Mouse (Mus musculus): ENCODE measurements around the gene Reep1. TPM values are rescaled to one million over a fixed set of nuclear protein-coding genes. Genes with fewer than 3 reads are reported as not detected.
A peak's percentile ranks its signal among the peaks of the same experiment; 100 is the strongest.

The Reep1 gene
- polyA plus RNA-seq, 1 experiment from 2014 or later = 13.4 TPM

GRCm38 (mm10) chr6:71728306-71728705 lies 20.9 kb downstream of the Reep1 start:
- Histone ChIP-seq H3K4me2 (replicated peaks; ENCODE audit: low read depth, low read length) (no peak overlapping the region), H3K4me3 (ENCODE audit: low read depth, low read length) (no peak overlapping the region), H3K36me3 (ENCODE audit: insufficient read depth, low read length) (no peaks in the 10 kb centered on the region), H3K27ac (ENCODE audit: low read length) (no peak overlapping the region), H3K9ac (replicated peaks; ENCODE audit: low read depth) (no peak overlapping the region), H3K9me3 (ENCODE audit: low read length) (no peaks in the 10 kb centered on the region), H3K4me1 (ENCODE audit: insufficient read depth, low read depth, low read length) (no peaks in the 10 kb centered on the region), H3K27me3 (replicated peaks; ENCODE audit: insufficient read depth, low read length) (no peaks in the 10 kb centered on the region)
- DNase-seq (ENCODE audit: low spot score) (peak; percentile 78), ATAC-seq (peak; percentile 78)
- 52% methylated on average over 3 of the region's 3 CpGs for WGBS
- TF ChIP-seq EP300 (IDR thresholded peaks at IDR 0.05) (no peak), CTCF (IDR thresholded peaks at IDR 0.05) (no peak)

DNA sequence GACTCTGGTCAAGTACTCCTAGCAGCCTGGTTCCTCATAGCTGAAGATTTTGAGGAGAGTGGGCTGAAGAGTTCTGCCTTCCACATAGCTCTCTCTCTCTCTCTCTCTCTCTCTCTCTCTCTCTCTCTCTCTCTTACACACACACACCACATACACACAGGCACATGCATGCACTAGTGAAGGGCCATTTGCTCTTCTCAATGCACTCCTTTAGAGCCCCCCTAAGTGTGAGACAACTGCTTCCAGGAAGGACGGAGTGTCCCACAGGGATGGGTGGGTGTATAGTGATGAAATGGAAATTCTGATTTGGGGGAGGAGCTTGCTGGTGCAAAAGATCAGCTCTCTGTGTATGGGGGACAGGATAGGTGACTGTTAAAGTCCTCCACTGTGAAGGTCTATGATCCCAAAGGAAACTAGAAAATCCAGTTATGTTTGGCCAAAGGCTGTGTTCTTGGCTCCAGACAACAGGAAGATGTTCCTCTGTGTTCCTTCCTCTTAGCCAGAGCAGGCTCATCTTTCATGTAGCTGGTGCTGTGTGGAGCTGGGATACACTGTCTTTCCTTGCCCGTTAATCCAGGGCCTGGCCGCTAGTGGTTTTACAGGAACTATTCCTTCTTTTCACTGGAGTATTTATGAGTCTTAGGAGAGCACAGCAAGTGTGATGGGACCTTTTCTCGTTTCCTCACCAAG lies 27.7 kb downstream of the Reep1 start:
- Histone ChIP-seq H3K36me3 (ENCODE audit: insufficient read depth, low read length) (no peaks in the 10 kb centered on the region), H3K9me3 (ENCODE audit: low read length) (no peaks in the 10 kb centered on the region), H3K9ac (replicated peaks; ENCODE audit: low read depth) (no peak overlapping the region), H3K4me1 (ENCODE audit: insufficient read depth, low read depth, low read length) (no peaks in the 10 kb centered on the region; the same call in 1 of the 2 replicates), H3K27me3 (replicated peaks; ENCODE audit: insufficient read depth, low read length) (no peaks in the 10 kb centered on the region), H3K4me3 (ENCODE audit: low read depth, low read length) (no peak overlapping the region), H3K27ac (ENCODE audit: low read length) (peak overlapping the region; percentile 23; the same call in 1 of the 2 replicates), H3K4me2 (replicated peaks; ENCODE audit: low read depth, low read length) (no peak overlapping the region)
- DNase-seq (ENCODE audit: low spot score) (no peak), ATAC-seq (peak; percentile 55)
- TF ChIP-seq CTCF (IDR thresholded peaks at IDR 0.05) (no peak), EP300 (IDR thresholded peaks at IDR 0.05) (no peak)
- WGBS = 28% methylated on average over 4 of the region's 4 CpGs

- no peaks in the 10 kb centered on the region for H3K9me3 ChIP-seq (ENCODE audit: low read length)
- no peaks in the 10 kb centered on the region for H3K27me3 ChIP-seq (replicated peaks; ENCODE audit: insufficient read depth, low read length)
- no peaks in the 10 kb centered on the region for H3K36me3 ChIP-seq (ENCODE audit: insufficient read depth, low read length)
- no peaks in the 10 kb centered on the region; the same call in 1 of the 2 replicates for H3K4me1 ChIP-seq (ENCODE audit: insufficient read depth, low read depth, low read length)
- TF ChIP-seq CTCF (IDR thresholded peaks at IDR 0.05) = no peak
- TF ChIP-seq EP300 (IDR thresholded peaks at IDR 0.05) = no peak
- H3K27ac ChIP-seq (ENCODE audit: low read length) = peak overlapping the region; percentile 23; the same call in 1 of the 2 replicates
- H3K4me3 ChIP-seq (ENCODE audit: low read depth, low read length) = no peak overlapping the region
- ATAC-seq (peak; percentile 28), DNase-seq (ENCODE audit: low spot score) (no peak)
- no peak overlapping the region for H3K9ac ChIP-seq (replicated peaks; ENCODE audit: low read depth)
- WGBS = 11% methylated on average over 4 of the region's 4 CpGs
- H3K4me2 ChIP-seq (replicated peaks; ENCODE audit: low read depth, low read length) = no peak overlapping the region
These were observed 28.2 kb downstream of the Reep1 start for GRCm38 (mm10) chr6:71735600-71736010.

GRCm38 (mm10) chr6:71736101-71736500 lies 28.7 kb downstream of the Reep1 start:
- Histone ChIP-seq H3K4me1 (ENCODE audit: insufficient read depth, low read depth, low read length) (no peaks in the 10 kb centered on the region; the same call in 1 of the 2 replicates), H3K4me3 (ENCODE audit: low read depth, low read length) (no peak overlapping the region), H3K9ac (replicated peaks; ENCODE audit: low read depth) (no peak overlapping the region), H3K27ac (ENCODE audit: low read length) (no peak overlapping the region), H3K9me3 (ENCODE audit: low read length) (no peaks in the 10 kb centered on the region), H3K36me3 (ENCODE audit: insufficient read depth, low read length) (no peaks in the 10 kb centered on the region), H3K27me3 (replicated peaks; ENCODE audit: insufficient read depth, low read length) (no peaks in the 10 kb centered on the region), H3K4me2 (replicated peaks; ENCODE audit: low read depth, low read length) (no peak overlapping the region)
- TF ChIP-seq CTCF (IDR thresholded peaks at IDR 0.05) (no peak), EP300 (IDR thresholded peaks at IDR 0.05) (no peak)
- 67% methylated on average over 5 of the region's 5 CpGs for WGBS
- DNase-seq (ENCODE audit: low spot score) (no peak), ATAC-seq (no peak)

DNA sequence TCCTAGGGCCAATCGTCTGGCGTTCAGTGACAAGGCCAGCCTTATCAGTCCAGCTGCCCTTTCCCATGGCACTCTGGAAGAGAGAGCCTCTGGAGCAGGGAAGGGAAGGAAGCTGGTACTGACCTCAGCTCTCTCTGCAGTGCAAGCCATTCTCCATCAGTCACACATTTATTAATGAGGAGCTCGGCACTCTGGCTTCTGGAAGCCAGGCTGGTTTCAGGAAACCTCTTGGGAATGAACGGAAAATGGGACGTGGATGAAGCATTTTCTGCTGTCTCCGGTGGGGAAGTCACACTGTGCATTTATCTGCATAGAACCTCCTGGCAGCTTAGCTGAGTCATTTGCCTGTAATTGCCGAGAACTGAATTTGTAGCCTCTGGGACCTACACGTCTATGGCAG lies 29.8 kb downstream of the Reep1 start:
- TF ChIP-seq EP300 (IDR thresholded peaks at IDR 0.05) (no peak), CTCF (IDR thresholded peaks at IDR 0.05) (no peak)
- WGBS = 47% methylated on average over 8 of the region's 8 CpGs
- DNase-seq (ENCODE audit: low spot score) (no peak), ATAC-seq (no peak)
- Histone ChIP-seq H3K36me3 (ENCODE audit: insufficient read depth, low read length) (no peaks in the 10 kb centered on the region), H3K4me3 (ENCODE audit: low read depth, low read length) (no peak overlapping the region), H3K9ac (replicated peaks; ENCODE audit: low read depth) (no peak overlapping the region), H3K4me1 (ENCODE audit: insufficient read depth, low read depth, low read length) (no peaks in the 10 kb centered on the region; the same call in 1 of the 2 replicates), H3K4me2 (replicated peaks; ENCODE audit: low read depth, low read length) (no peak overlapping the region), H3K27me3 (replicated peaks; ENCODE audit: insufficient read depth, low read length) (no peaks in the 10 kb centered on the region), H3K27ac (ENCODE audit: low read length) (no peak overlapping the region), H3K9me3 (ENCODE audit: low read length) (no peaks in the 10 kb centered on the region)

DNA sequence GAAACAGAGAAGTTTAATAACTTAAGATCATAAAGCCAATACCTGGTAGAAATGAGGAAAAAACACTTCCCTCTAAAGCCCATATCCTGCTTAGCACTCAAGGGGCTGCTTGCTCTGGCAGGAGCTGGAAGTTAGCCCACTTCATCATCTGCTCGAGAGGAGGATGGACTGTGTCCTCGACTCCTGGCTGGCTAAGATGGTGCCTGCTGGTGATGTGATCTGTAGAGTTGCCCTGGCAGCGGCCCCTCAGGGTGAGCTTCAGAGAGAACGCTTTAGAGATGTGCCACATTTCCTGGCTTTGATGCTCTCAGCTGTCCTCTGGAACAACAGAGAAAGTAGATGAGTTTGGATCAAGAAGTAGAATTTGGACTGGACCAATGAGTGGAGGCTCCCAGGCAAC lies 31.2 kb downstream of the Reep1 start:
- no peaks in the 10 kb centered on the region; the same call in 1 of the 2 replicates for H3K4me1 ChIP-seq (ENCODE audit: insufficient read depth, low read depth, low read length)
- no peaks in the 10 kb centered on the region for H3K36me3 ChIP-seq (ENCODE audit: insufficient read depth, low read length)
- DNase-seq (ENCODE audit: low spot score) (no peak), ATAC-seq (no peak)
- H3K9ac ChIP-seq (replicated peaks; ENCODE audit: low read depth) = no peak overlapping the region
- TF ChIP-seq EP300 (IDR thresholded peaks at IDR 0.05) (no peak), CTCF (IDR thresholded peaks at IDR 0.05) (no peak)
- no peaks in the 10 kb centered on the region for H3K27me3 ChIP-seq (replicated peaks; ENCODE audit: insufficient read depth, low read length)
- H3K4me2 ChIP-seq (replicated peaks; ENCODE audit: low read depth, low read length) = no peak overlapping the region
- no peak overlapping the region for H3K4me3 ChIP-seq (ENCODE audit: low read depth, low read length)
- H3K27ac ChIP-seq (ENCODE audit: low read length) = no peak overlapping the region
- no peaks in the 10 kb centered on the region for H3K9me3 ChIP-seq (ENCODE audit: low read length)
- 49% methylated on average over 4 of the region's 4 CpGs for WGBS

Data from lung, postnatal 0 days (tissue).